Mouse (Mus musculus): ENCODE measurements at regions not wholly inside any gene's neighbourhood (a gene's known extent, or its start where the extent isn't known, plus 50 kb on each side); places are given as distances from the start of the nearest gene placed in this dataset.
A peak's percentile ranks its signal among the peaks of the same experiment; 100 is the strongest.

- no peak for DNase-seq
- H3K4me1 ChIP-seq (ENCODE audit: control insufficient read depth, insufficient read depth, low read length), result no peaks in the 10 kb centered on the region; the same call in 1 of the 2 replicates
- TF ChIP-seq CTCF (IDR thresholded peaks at IDR 0.05; ENCODE audit: borderline replicate concordance, insufficient read depth, low read depth, low read length) (no peak), POLR2A (IDR thresholded peaks at IDR 0.05; ENCODE audit: borderline replicate concordance, insufficient read depth, low read length) (no peak)
- H3K27me3 ChIP-seq (ENCODE audit: control insufficient read depth, insufficient read depth, low read length), result no peaks in the 10 kb centered on the region
- 47% methylated on average over 5 of the region's 5 CpGs for WGBS
- H3K27ac ChIP-seq (ENCODE audit: insufficient read depth, low read length), result no peak overlapping the region
- H3K4me3 ChIP-seq (replicated peaks; ENCODE audit: insufficient read depth, low read depth, low read length), result no peak overlapping the region
Measured at GRCm38 (mm10) chr4:131383862-131384261, 439.7 kb downstream of the Matn1 start.

- H3K4me1 ChIP-seq (ENCODE audit: control insufficient read depth, insufficient read depth, low read length), result no peaks in the 10 kb centered on the region; the same call in 1 of the 2 replicates
- TF ChIP-seq CTCF (IDR thresholded peaks at IDR 0.05; ENCODE audit: borderline replicate concordance, insufficient read depth, low read depth, low read length) (no peak), POLR2A (IDR thresholded peaks at IDR 0.05; ENCODE audit: borderline replicate concordance, insufficient read depth, low read length) (no peak)
- H3K27me3 ChIP-seq (ENCODE audit: control insufficient read depth, insufficient read depth, low read length), result no peaks in the 10 kb centered on the region
- H3K27ac ChIP-seq (ENCODE audit: insufficient read depth, low read length), result no peak overlapping the region
- WGBS, result 46% methylated on average over 10 of the region's 10 CpGs
- peak; percentile 23 to 39 for DNase-seq
- no peak overlapping the region for H3K4me3 ChIP-seq (replicated peaks; ENCODE audit: insufficient read depth, low read depth, low read length)
Measured at GRCm38 (mm10) chr4:131386961-131387360, 442.8 kb downstream of the Matn1 start.

GRCm38 (mm10) chr4:131391119-131391923, 446.8 kb downstream of the Ptpru start:
- TF ChIP-seq CTCF (IDR thresholded peaks at IDR 0.05; ENCODE audit: borderline replicate concordance, insufficient read depth, low read depth, low read length), result no peak
- TF ChIP-seq POLR2A (IDR thresholded peaks at IDR 0.05; ENCODE audit: borderline replicate concordance, insufficient read depth, low read length), result no peak
- no peak for DNase-seq
- Histone ChIP-seq H3K27ac (ENCODE audit: insufficient read depth, low read length) (no peak overlapping the region), H3K4me1 (ENCODE audit: control insufficient read depth, insufficient read depth, low read length) (peaks cover under 1% of the 10 kb centered on the region; the same call in 1 of the 2 replicates), H3K4me3 (replicated peaks; ENCODE audit: insufficient read depth, low read depth, low read length) (no peak overlapping the region), H3K27me3 (ENCODE audit: control insufficient read depth, insufficient read depth, low read length) (no peaks in the 10 kb centered on the region)
- WGBS, result 70% methylated on average over 10 of the region's 10 CpGs

GRCm38 (mm10) chr4:131391924-131392297, 446.2 kb downstream of the Ptpru start:
- Histone ChIP-seq H3K4me1 (ENCODE audit: control insufficient read depth, insufficient read depth, low read length) (peaks cover 5% of the 10 kb centered on the region), H3K27ac (ENCODE audit: insufficient read depth, low read length) (no peak overlapping the region), H3K4me3 (replicated peaks; ENCODE audit: insufficient read depth, low read depth, low read length) (no peak overlapping the region), H3K27me3 (ENCODE audit: control insufficient read depth, insufficient read depth, low read length) (no peaks in the 10 kb centered on the region)
- no peak for DNase-seq
- WGBS, result 91% methylated on average over 3 of the region's 3 CpGs
- TF ChIP-seq POLR2A (IDR thresholded peaks at IDR 0.05; ENCODE audit: borderline replicate concordance, insufficient read depth, low read length) (no peak), CTCF (IDR thresholded peaks at IDR 0.05; ENCODE audit: borderline replicate concordance, insufficient read depth, low read depth, low read length) (no peak)

GRCm38 (mm10) chr4:131392478-131392877, 445.6 kb downstream of the Ptpru start:
- H3K4me1 ChIP-seq (ENCODE audit: control insufficient read depth, insufficient read depth, low read length), result peaks cover 11% of the 10 kb centered on the region; the same call in 1 of the 2 replicates
- H3K27ac ChIP-seq (ENCODE audit: insufficient read depth, low read length), result no peak overlapping the region
- TF ChIP-seq CTCF (IDR thresholded peaks at IDR 0.05; ENCODE audit: borderline replicate concordance, insufficient read depth, low read depth, low read length), result no peak
- no peak for TF ChIP-seq POLR2A (IDR thresholded peaks at IDR 0.05; ENCODE audit: borderline replicate concordance, insufficient read depth, low read length)
- 86% methylated on average over 3 of the region's 3 CpGs for WGBS
- H3K4me3 ChIP-seq (replicated peaks; ENCODE audit: insufficient read depth, low read depth, low read length), result no peak overlapping the region
- H3K27me3 ChIP-seq (ENCODE audit: control insufficient read depth, insufficient read depth, low read length), result no peaks in the 10 kb centered on the region
- no peak for DNase-seq

- TF ChIP-seq CTCF (IDR thresholded peaks at IDR 0.05; ENCODE audit: borderline replicate concordance, insufficient read depth, low read depth, low read length) (no peak), POLR2A (IDR thresholded peaks at IDR 0.05; ENCODE audit: borderline replicate concordance, insufficient read depth, low read length) (no peak)
- 66% methylated on average over 8 of the region's 8 CpGs for WGBS
- no peak for DNase-seq
Measured at GRCm38 (mm10) chr4:131396226-131396840, 441.8 kb downstream of the Ptpru start.

GRCm38 (mm10) chr4:131397161-131397560, 440.9 kb downstream of the Ptpru start:
- H3K27ac ChIP-seq (ENCODE audit: insufficient read depth, low read length), result no peak overlapping the region
- no peak overlapping the region for H3K4me3 ChIP-seq (replicated peaks; ENCODE audit: insufficient read depth, low read depth, low read length)
- TF ChIP-seq CTCF (IDR thresholded peaks at IDR 0.05; ENCODE audit: borderline replicate concordance, insufficient read depth, low read depth, low read length), result no peak
- TF ChIP-seq POLR2A (IDR thresholded peaks at IDR 0.05; ENCODE audit: borderline replicate concordance, insufficient read depth, low read length), result no peak
- 39% methylated on average over 10 of the region's 10 CpGs for WGBS
- H3K27me3 ChIP-seq (ENCODE audit: control insufficient read depth, insufficient read depth, low read length), result no peaks in the 10 kb centered on the region
- H3K4me1 ChIP-seq (ENCODE audit: control insufficient read depth, insufficient read depth, low read length), result peaks cover 11% of the 10 kb centered on the region; the same call in 1 of the 2 replicates
- DNase-seq, result peak; percentile 33 to 42

More at GRCm38 (mm10) chr4:131396226-131396840, 441.8 kb downstream of the Ptpru start:
- Histone ChIP-seq H3K4me3 (replicated peaks; ENCODE audit: insufficient read depth, low read depth, low read length) (no peak overlapping the region), H3K27ac (ENCODE audit: insufficient read depth, low read length) (no peak overlapping the region), H3K27me3 (ENCODE audit: control insufficient read depth, insufficient read depth, low read length) (no peaks in the 10 kb centered on the region), H3K4me1 (ENCODE audit: control insufficient read depth, insufficient read depth, low read length) (peaks cover 11% of the 10 kb centered on the region; the same call in 1 of the 2 replicates)

Data from cerebellum, adult 2 months (tissue).